Mouse (Mus musculus): ENCODE measurements around the gene Exosc2. TPM values are rescaled to one million over a fixed set of nuclear protein-coding genes. Genes with fewer than 3 reads are reported as not detected.

Gene Exosc2
- 107 and 112 TPM in 2 replicates for polyA plus RNA-seq (2016; fragmentation: Nextera tagmentation; extraction: Ambion mirVana)

GRCm38 (mm10) chr2:31670551-31671035, at the start of gene Exosc2:
Exosc2 (plus strand) TSS chr2:31670715.
- 1% methylated on average over 27 of the region's 27 CpGs for WGBS
- Histone ChIP-seq H3K4me1 (peaks cover 25% of the 10 kb centered on the region), H3K27me3 (replicated peaks; ENCODE audit: low read depth, poor library complexity, severe bottlenecking) (0 out of 2 replicates have a peak, but pooled peaks cover under 1% of the 10 kb centered on the region), H3K27ac (replicated peaks) (peak within 1 kb of the TSS; percentile 93), H3K9me3 (no peaks in the 10 kb centered on the region), H3K36me3 (replicated peaks) (peaks cover 37% of the 10 kb centered on the region), H3K4me3 (peak within 1 kb of the TSS; percentile 88)
- peak; percentile 92 for DNase-seq (ENCODE audit: low spot score)

GRCm38 (mm10) chr2:31633531-31633930, 37.0 kb upstream of the Exosc2 start:
- Histone ChIP-seq H3K36me3 (replicated peaks) (no peaks in the 10 kb centered on the region), H3K4me3 (no peak overlapping the region), H3K27ac (replicated peaks) (no peak overlapping the region), H3K9me3 (no peaks in the 10 kb centered on the region), H3K4me1 (peaks cover 38% of the 10 kb centered on the region), H3K27me3 (replicated peaks; ENCODE audit: low read depth, poor library complexity, severe bottlenecking) (peaks cover 86% of the 10 kb centered on the region)
- DNase-seq (ENCODE audit: low spot score) = no peak
- WGBS = 73% methylated on average over 3 of the region's 3 CpGs

GRCm38 (mm10) chr2:31635281-31636137, 35.0 kb upstream of the Exosc2 start:
- Histone ChIP-seq H3K27me3 (replicated peaks; ENCODE audit: low read depth, poor library complexity, severe bottlenecking) (peaks cover 100% of the 10 kb centered on the region), H3K36me3 (replicated peaks) (no peaks in the 10 kb centered on the region), H3K4me3 (peak overlapping the region; percentile 46), H3K4me1 (peaks cover 55% of the 10 kb centered on the region), H3K9me3 (no peaks in the 10 kb centered on the region), H3K27ac (replicated peaks) (peak overlapping the region; percentile 70)
- peak; percentile 55 for DNase-seq (ENCODE audit: low spot score)
- WGBS = under 1% methylated on average over 52 of the region's 52 CpGs

- WGBS = under 1% methylated on average over 48 of the region's 48 CpGs
- H3K36me3 ChIP-seq (replicated peaks) = no peaks in the 10 kb centered on the region
- H3K9me3 ChIP-seq = no peaks in the 10 kb centered on the region
- DNase-seq (ENCODE audit: low spot score) = peak; percentile 69
- H3K27ac ChIP-seq (replicated peaks) = peak overlapping the region; percentile 70
- peaks cover 100% of the 10 kb centered on the region for H3K27me3 ChIP-seq (replicated peaks; ENCODE audit: low read depth, poor library complexity, severe bottlenecking)
- H3K4me1 ChIP-seq = peaks cover 62% of the 10 kb centered on the region
- H3K4me3 ChIP-seq = peak overlapping the region; percentile 46
Observed at GRCm38 (mm10) chr2:31636138-31636741, 34.3 kb upstream of the Exosc2 start.

- H3K27me3 ChIP-seq (replicated peaks; ENCODE audit: low read depth, poor library complexity, severe bottlenecking) = peaks cover 100% of the 10 kb centered on the region
- H3K9me3 ChIP-seq = no peaks in the 10 kb centered on the region
- H3K27ac ChIP-seq (replicated peaks) = peak overlapping the region; percentile 70
- peaks cover 67% of the 10 kb centered on the region for H3K4me1 ChIP-seq
- H3K36me3 ChIP-seq (replicated peaks) = no peaks in the 10 kb centered on the region
- H3K4me3 ChIP-seq = peak overlapping the region; percentile 46
- WGBS = 1% methylated on average over 35 of the region's 35 CpGs
- DNase-seq (ENCODE audit: low spot score) = peak; percentile 79
Observed at GRCm38 (mm10) chr2:31636742-31637141, 33.8 kb upstream of the Exosc2 start.

DNA sequence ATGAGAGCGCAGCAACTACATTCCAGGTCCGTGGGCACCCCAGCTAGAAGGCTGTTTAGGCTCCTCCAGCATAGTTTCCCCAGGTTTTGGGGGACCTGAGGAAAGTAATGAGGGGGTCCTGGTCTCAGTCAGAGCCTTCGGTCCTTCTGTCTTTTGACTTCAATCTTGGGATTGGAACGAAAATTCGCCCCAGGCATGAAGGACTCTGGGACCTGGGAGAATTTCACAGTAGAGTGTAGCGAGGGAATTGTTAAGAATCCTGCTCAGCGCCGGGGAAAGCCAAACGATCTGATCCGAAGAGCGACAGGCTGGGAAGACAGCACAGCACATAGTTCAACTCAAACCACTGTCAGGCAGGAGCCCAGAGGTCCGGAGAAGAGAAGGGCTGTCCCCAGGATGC, 33.2 kb upstream of the Exosc2 start:
- DNase-seq (ENCODE audit: low spot score) = no peak
- no peaks in the 10 kb centered on the region for H3K9me3 ChIP-seq
- H3K27ac ChIP-seq (replicated peaks) = no peak overlapping the region
- H3K36me3 ChIP-seq (replicated peaks) = no peaks in the 10 kb centered on the region
- H3K4me1 ChIP-seq = peaks cover 72% of the 10 kb centered on the region
- WGBS = under 1% methylated on average over 12 of the region's 12 CpGs
- H3K27me3 ChIP-seq (replicated peaks; ENCODE audit: low read depth, poor library complexity, severe bottlenecking) = peaks cover 100% of the 10 kb centered on the region
- peak overlapping the region; percentile 46 for H3K4me3 ChIP-seq

- peaks cover 100% of the 10 kb centered on the region for H3K27me3 ChIP-seq (replicated peaks; ENCODE audit: low read depth, poor library complexity, severe bottlenecking)
- no peaks in the 10 kb centered on the region for H3K36me3 ChIP-seq (replicated peaks)
- 0 out of 2 replicates have a peak overlapping the region, but pooled peaks have one; percentile 10 for H3K27ac ChIP-seq (replicated peaks)
- peak overlapping the region; percentile 46 for H3K4me3 ChIP-seq
- DNase-seq (ENCODE audit: low spot score) = peak; percentile 78
- H3K9me3 ChIP-seq = no peaks in the 10 kb centered on the region
- WGBS = under 1% methylated on average over 22 of the region's 22 CpGs
- H3K4me1 ChIP-seq = peaks cover 72% of the 10 kb centered on the region
Observed at GRCm38 (mm10) chr2:31637807-31638206, 32.7 kb upstream of the Exosc2 start.

GRCm38 (mm10) chr2:31638581-31639465, 31.7 kb upstream of the Exosc2 start:
- peaks cover 72% of the 10 kb centered on the region for H3K4me1 ChIP-seq
- no peaks in the 10 kb centered on the region for H3K9me3 ChIP-seq
- peak; percentile 50 for DNase-seq (ENCODE audit: low spot score)
- H3K27ac ChIP-seq (replicated peaks) = no peak overlapping the region; the same call in 1 of the 2 replicates
- H3K4me3 ChIP-seq = peak overlapping the region; percentile 46
- H3K36me3 ChIP-seq (replicated peaks) = no peaks in the 10 kb centered on the region
- under 1% methylated on average over 34 of the region's 34 CpGs for WGBS
- H3K27me3 ChIP-seq (replicated peaks; ENCODE audit: low read depth, poor library complexity, severe bottlenecking) = peaks cover 100% of the 10 kb centered on the region

DNA sequence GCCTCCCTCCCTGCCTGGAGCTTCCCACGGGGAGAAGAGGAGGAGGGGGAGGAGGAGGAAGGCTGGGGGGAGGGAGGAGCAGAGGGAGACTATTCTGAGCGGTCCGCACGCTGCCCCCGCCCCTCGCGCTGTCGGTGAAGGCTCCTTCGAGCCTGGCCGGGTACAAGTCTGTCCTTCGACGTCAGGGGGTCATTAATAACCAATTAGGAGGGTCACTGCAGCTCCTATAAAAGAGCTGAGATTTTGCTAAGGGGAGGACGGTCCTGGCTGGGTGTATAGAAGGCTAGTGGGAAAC, 31.1 kb upstream of the Exosc2 start:
- H3K27ac ChIP-seq (replicated peaks) = no peak overlapping the region; the same call in 1 of the 2 replicates
- H3K4me1 ChIP-seq = peaks cover 72% of the 10 kb centered on the region
- under 1% methylated on average over 13 of the region's 13 CpGs for WGBS

GRCm38 (mm10) chr2:31639901-31640608, 30.5 kb upstream of the Exosc2 start, which contains the start of gene Prdm12:
Prdm12 (plus strand) TSS chr2:31640037.
- WGBS = under 1% methylated on average over 41 of the region's 41 CpGs
- H3K27me3 ChIP-seq (replicated peaks; ENCODE audit: low read depth, poor library complexity, severe bottlenecking) = peaks cover 100% of the 10 kb centered on the region
- H3K4me1 ChIP-seq = peaks cover 69% of the 10 kb centered on the region
- DNase-seq (ENCODE audit: low spot score) = peak; percentile 56
- peak within 1 kb of the TSS; percentile 46 for H3K4me3 ChIP-seq
- H3K9me3 ChIP-seq = no peaks in the 10 kb centered on the region
- H3K27ac ChIP-seq (replicated peaks) = peak within 1 kb of the TSS; percentile 48
- H3K36me3 ChIP-seq (replicated peaks) = no peaks in the 10 kb centered on the region

More for the DNA sequence above, 31.1 kb upstream of the Exosc2 start:
- Histone ChIP-seq H3K27me3 (replicated peaks; ENCODE audit: low read depth, poor library complexity, severe bottlenecking) (peaks cover 100% of the 10 kb centered on the region), H3K9me3 (no peaks in the 10 kb centered on the region), H3K36me3 (replicated peaks) (no peaks in the 10 kb centered on the region), H3K4me3 (peak overlapping the region; percentile 46)
- DNase-seq (ENCODE audit: low spot score) = peak; percentile 52

GRCm38 (mm10) chr2:31640609-31641507, 29.7 kb upstream of the Exosc2 start:
- under 1% methylated on average over 48 of the region's 48 CpGs for WGBS
- H3K27me3 ChIP-seq (replicated peaks; ENCODE audit: low read depth, poor library complexity, severe bottlenecking) = peaks cover 100% of the 10 kb centered on the region
- peak overlapping the region; percentile 46 for H3K4me3 ChIP-seq
- peaks cover 61% of the 10 kb centered on the region for H3K4me1 ChIP-seq
- H3K27ac ChIP-seq (replicated peaks) = peak overlapping the region; percentile 48; the same call in 1 of the 2 replicates
- H3K36me3 ChIP-seq (replicated peaks) = no peaks in the 10 kb centered on the region
- no peaks in the 10 kb centered on the region for H3K9me3 ChIP-seq
- peak; percentile 54 for DNase-seq (ENCODE audit: low spot score)
